Mouse (Mus musculus) MEL (cell line): ENCODE results near the gene Itgb6.

Experiments
- CTCF ChIP-seq, 3 experiments: IDR thresholded peaks in 2 of 3; conservative IDR thresholded peaks in 1 of 3; 2 replicates each; pipeline ENCODE4 v1.5.1; 2011 to 2012; ENCODE audit warnings: low read length in 3 of 3, low read depth in 2 of 3, mild to moderate bottlenecking in 2 of 3, improper control_type of control experiment in 1 of 3, inconsistent platforms in 1 of 3, mixed read lengths in 1 of 3, moderate library complexity in 1 of 3; ENCODE audit not compliant: control insufficient read depth in 1 of 3, insufficient read depth in 1 of 3, poor library complexity in 1 of 3, severe bottlenecking in 1 of 3
- EP300 ChIP-seq, 2 experiments: IDR thresholded peaks; 2 replicates each; pipeline ENCODE4 v1.6.1; 2011; ENCODE audit warnings: improper control_type of control experiment in 2 of 2, low read length in 2 of 2, low read depth in 1 of 2, mild to moderate bottlenecking in 1 of 2
- MAFK ChIP-seq: IDR thresholded peaks from 2 replicates; pipeline ENCODE4 v1.6.1; 2011; ENCODE audit warnings: low read depth, mild to moderate bottlenecking, low read length, improper control_type of control experiment, borderline replicate concordance
- MAX ChIP-seq: IDR thresholded peaks from 2 replicates; pipeline ENCODE4 v1.6.1; 2011; ENCODE audit warnings: low read length, improper control_type of control experiment
- MAZ ChIP-seq: IDR thresholded peaks from 2 replicates; pipeline ENCODE4 v1.6.1; 2012; ENCODE audit warnings: low read depth, mild to moderate bottlenecking, inconsistent platforms, low read length, improper control_type of control experiment
- RAD21 ChIP-seq: IDR thresholded peaks from 2 replicates; pipeline ENCODE4 v1.6.1; 2011; ENCODE audit warnings: mild to moderate bottlenecking, low read depth, low read length, improper control_type of control experiment
- UBTF ChIP-seq: IDR thresholded peaks from 2 replicates; pipeline ENCODE4 v1.6.1; 2012; ENCODE audit warnings: low read depth, mild to moderate bottlenecking, inconsistent platforms, low read length, improper control_type of control experiment, moderate library complexity, borderline replicate concordance; ENCODE audit not compliant: insufficient read depth
- ZMIZ1 ChIP-seq: IDR thresholded peaks from 2 replicates; pipeline ENCODE4 v1.6.1; 2012; ENCODE audit warnings: low read depth, mild to moderate bottlenecking, inconsistent platforms, low read length, improper control_type of control experiment, moderate library complexity

DNA sequence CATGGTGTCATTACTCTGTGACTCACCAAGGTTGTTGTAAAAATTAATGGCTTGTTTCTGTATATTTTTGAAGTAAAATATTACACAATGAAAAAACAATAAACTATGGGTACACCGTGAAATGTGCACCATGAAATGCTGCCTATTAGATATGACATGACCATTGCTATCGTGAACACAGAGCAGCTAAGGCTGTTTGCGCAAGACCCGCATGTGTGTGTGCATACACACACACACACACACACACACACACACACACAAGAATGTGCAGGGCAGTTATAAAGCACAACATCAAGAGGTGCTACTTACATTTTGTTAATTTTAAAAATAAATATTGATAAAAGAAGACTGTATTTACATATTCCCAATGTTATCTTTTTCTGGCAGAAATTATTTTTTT, 62.5 kb downstream of the Itgb6 start:
- TF ChIP-seq EP300 (IDR thresholded peaks at IDR 0.05; ENCODE audit: low read depth in 1 of 2, low read length in 2 of 2) (no peak), RAD21 (no peak), ZMIZ1 (no peak), MAFK (no peak), MAZ (no peak), CTCF (IDR thresholded peaks at IDR 0.05 in 2 of 3, conservative IDR thresholded peaks at IDR 0.05 in 1 of 3; ENCODE audit: control insufficient read depth in 1 of 3, insufficient read depth in 1 of 3, low read depth in 2 of 3, low read length in 3 of 3, poor library complexity in 1 of 3, severe bottlenecking in 1 of 3) (no peak), MAX (no peak), UBTF (no peak)
